Mouse (Mus musculus): ENCODE data around the gene Spns3.

DNA sequence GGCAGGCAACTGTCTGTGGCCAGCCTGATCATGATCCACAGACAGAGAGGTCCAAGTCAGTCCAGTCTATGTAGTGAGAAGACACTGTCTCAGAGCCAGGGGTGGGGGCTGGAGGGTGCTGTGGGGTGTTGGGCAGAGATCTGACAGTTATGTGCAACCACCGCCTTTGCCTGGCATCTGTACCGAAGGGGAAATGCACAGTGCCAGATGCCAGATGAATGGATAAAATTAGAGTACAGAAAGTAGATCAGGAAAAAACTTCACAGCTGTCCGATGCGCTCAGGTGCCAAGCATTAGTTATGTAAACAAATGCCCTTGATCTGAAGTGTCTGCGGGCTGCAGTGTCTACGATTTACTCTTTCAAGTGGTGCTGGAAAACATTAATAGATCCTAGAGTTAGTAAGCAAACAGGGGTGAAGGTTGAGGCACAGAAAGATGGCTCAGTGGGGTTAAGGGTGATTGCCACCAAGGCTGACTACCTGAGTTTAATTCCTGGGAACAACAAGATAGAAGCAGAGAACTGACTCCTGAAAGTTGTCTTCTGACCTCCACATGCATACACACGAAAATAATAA, 1.3 kb upstream of the Spns3 start:
- TF ChIP-seq POLR2A (IDR thresholded peaks at IDR 0.05; ENCODE audit: insufficient read depth, low read depth, low read length): no peak
- no peak for TF ChIP-seq CTCF (IDR thresholded peaks at IDR 0.05; ENCODE audit: insufficient read depth, low read depth, low read length)

Measured in olfactory bulb, adult 2 months (tissue).